Mouse (Mus musculus) limb, embryonic 11.5 days (tissue): ENCODE data around the gene Arg1. TPM values are rescaled to one million over a fixed set of nuclear protein-coding genes. Genes with fewer than 3 reads are reported as not detected.

ENCODE experiments used
- ATAC-seq: fragments of 200-750 bp; cut with Nextera tagmentation; 2 replicates; pipeline ENCODE4 v1.8.0; 2017; ENCODE audit warnings: low read depth; ENCODE audit not compliant: insufficient number of reproducible peaks, low FRiP score, low TSS enrichment
- DNase-seq: peaks from one replicate; pipeline ENCODE4 v3.0.0-alpha.2; 2015; ENCODE audit warnings: low spot score
- H3K27ac ChIP-seq: fragments of 300-500 bp; sonication (generic); replicated peaks from 2 replicates; pipeline ENCODE4 v1.5.1; 2014; ENCODE audit warnings: low read depth, mild to moderate bottlenecking, low read length
- H3K27me3 ChIP-seq: fragments of 300-500 bp; sonication (generic); 2 replicates; pipeline ENCODE4 v1.6.1; 2014; ENCODE audit warnings: mild to moderate bottlenecking, low read length, mixed read lengths; ENCODE audit not compliant: control insufficient read depth, insufficient read depth
- H3K36me3 ChIP-seq: fragments of 300-500 bp; sonication (generic); 2 replicates; pipeline ENCODE4 v1.6.1; 2014; ENCODE audit warnings: mild to moderate bottlenecking, low read length, moderate library complexity, mixed read lengths; ENCODE audit not compliant: control insufficient read depth, insufficient read depth
- H3K4me1 ChIP-seq: fragments of 300-500 bp; sonication (generic); 2 replicates; pipeline ENCODE4 v1.6.1; 2014; ENCODE audit warnings: low read length, mixed read lengths; ENCODE audit not compliant: control insufficient read depth, insufficient read depth
- H3K4me2 ChIP-seq: fragments of 300-500 bp; sonication (generic); 2 replicates; pipeline ENCODE4 v1.6.1; 2014; ENCODE audit warnings: low read depth, mild to moderate bottlenecking, moderate library complexity; ENCODE audit not compliant: severe bottlenecking
- H3K4me3 ChIP-seq: fragments of 300-500 bp; sonication (generic); 2 replicates; pipeline ENCODE4 v1.5.1; 2014; ENCODE audit warnings: low read depth, low read length
- H3K9ac ChIP-seq: fragments of 300-500 bp; sonication (generic); 2 replicates; pipeline ENCODE4 v1.6.1; 2014; ENCODE audit warnings: mild to moderate bottlenecking, low read length
- H3K9me3 ChIP-seq: fragments of 300-500 bp; sonication (generic); 2 replicates; pipeline ENCODE4 v1.6.1; 2016; ENCODE audit warnings: low read length; ENCODE audit not compliant: control insufficient read depth
- WGBS: fragments of 180-500 bp; shearing (Covaris S2); extraction: QIAGEN DNeasy Blood & Tissue Kit; methylation state at CpG from one replicate; pipeline ENCODE4 v1.1.7; 2014; 5-methylcytosine and 5-hydroxymethylcytosine counted together
- polyA plus RNA-seq: library from polyadenylated mRNA; unstranded; fragments of >200 nt; fragmentation: Nextera tagmentation; extraction: Ambion mirVana; gene quantifications from 2 replicates; pipeline ENCODE4 v1.2.1, GENCODE M21; 2014

The Arg1 gene
- polyA plus RNA-seq, 1 experiment from 2014 or later = 6.4 TPM

DNA sequence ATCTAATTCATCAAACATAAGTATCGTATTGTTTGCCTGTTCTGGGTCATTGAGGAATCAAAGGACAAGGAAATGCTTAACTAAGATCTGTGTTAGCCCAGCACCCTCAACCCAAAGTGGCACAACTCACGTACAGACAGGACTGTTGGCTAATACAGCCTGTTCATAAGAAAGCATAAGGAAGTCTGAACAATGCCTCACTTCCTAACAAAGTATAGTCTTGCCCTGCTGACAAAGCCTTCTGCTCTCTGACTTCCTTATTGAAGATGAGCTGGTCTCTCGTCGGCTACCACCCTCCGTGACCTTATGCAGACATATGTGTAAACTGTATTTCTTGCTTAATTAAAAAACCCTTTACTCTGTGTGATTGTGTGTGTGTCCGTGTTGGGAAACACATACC, 2.9 kb upstream of the Arg1 start:
- H3K36me3 ChIP-seq = no peaks in the 10 kb centered on the region
- H3K4me2 ChIP-seq = no peak overlapping the region
- no peak overlapping the region for H3K9ac ChIP-seq
- no peaks in the 10 kb centered on the region for H3K27me3 ChIP-seq
- DNase-seq (no peak), ATAC-seq (no peak)
- H3K9me3 ChIP-seq = no peaks in the 10 kb centered on the region
- 82% methylated on average over 6 of the region's 6 CpGs for WGBS
- H3K4me1 ChIP-seq = peaks cover 10% of the 10 kb centered on the region; the same call in 1 of the 2 replicates
- H3K4me3 ChIP-seq = no peak overlapping the region
- H3K27ac ChIP-seq = no peak overlapping the region

DNA sequence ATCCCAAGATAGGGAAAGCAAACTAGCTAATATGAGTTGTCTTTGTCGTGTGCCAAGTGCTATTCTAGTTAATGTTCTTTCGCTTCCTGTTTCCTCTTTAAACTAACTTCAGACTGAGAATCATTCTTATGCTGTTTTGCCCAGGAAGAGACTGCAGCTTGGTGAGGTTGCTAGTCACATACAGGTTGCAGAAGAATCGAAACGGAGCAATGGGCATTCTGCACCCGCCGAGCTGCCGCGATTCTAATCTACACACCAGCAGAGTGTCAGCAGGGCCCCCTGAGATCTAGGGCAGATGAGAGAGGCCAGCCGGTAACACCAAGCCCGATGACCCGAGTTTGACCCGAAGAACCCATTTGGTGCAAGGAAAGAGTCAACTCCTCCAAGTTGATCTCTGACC, 788 bp upstream of the Arg1 start:
- Histone ChIP-seq H3K9ac (no peak overlapping the region), H3K9me3 (no peaks in the 10 kb centered on the region), H3K4me3 (no peak overlapping the region), H3K4me1 (peaks cover 10% of the 10 kb centered on the region; the same call in 1 of the 2 replicates), H3K4me2 (peak overlapping the region; percentile 10; the same call in 1 of the 2 replicates), H3K27ac (no peak overlapping the region), H3K36me3 (no peaks in the 10 kb centered on the region), H3K27me3 (no peaks in the 10 kb centered on the region)
- ATAC-seq = no peak
- WGBS = 12% methylated on average over 12 of the region's 12 CpGs
- peak; percentile 30 for DNase-seq

DNA sequence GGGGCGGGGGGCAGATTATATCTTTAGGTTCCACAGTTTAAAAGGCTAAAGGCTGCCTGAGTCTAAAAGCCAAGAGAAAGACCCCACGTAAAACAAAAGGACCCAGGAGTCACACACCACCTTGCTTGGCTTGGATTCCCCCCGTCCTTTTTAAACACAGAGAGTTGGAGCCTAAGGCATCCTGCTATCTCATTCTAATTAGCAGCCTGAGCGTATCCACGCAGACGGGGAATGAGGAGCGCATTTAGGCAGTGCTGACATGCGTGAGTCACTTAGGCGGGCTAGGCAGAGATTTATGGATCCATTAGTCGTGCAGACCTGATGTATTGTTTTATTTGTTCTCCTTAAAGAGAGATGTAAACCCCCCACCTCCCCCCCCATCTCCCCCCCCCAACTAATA, 904 bp downstream of the Arg1 start:
- Histone ChIP-seq H3K4me2 (no peak overlapping the region), H3K9ac (no peak overlapping the region), H3K36me3 (no peaks in the 10 kb centered on the region), H3K4me3 (no peak overlapping the region), H3K27ac (0 out of 2 replicates have a peak overlapping the region, but pooled peaks have one; percentile 33), H3K9me3 (no peaks in the 10 kb centered on the region), H3K4me1 (peaks cover 10% of the 10 kb centered on the region; the same call in 1 of the 2 replicates), H3K27me3 (no peaks in the 10 kb centered on the region)
- ATAC-seq = peak; percentile 48; the same call in 1 of the 2 replicates
- DNase-seq = peak; percentile 30
- 12% methylated on average over 10 of the region's 10 CpGs for WGBS

DNA sequence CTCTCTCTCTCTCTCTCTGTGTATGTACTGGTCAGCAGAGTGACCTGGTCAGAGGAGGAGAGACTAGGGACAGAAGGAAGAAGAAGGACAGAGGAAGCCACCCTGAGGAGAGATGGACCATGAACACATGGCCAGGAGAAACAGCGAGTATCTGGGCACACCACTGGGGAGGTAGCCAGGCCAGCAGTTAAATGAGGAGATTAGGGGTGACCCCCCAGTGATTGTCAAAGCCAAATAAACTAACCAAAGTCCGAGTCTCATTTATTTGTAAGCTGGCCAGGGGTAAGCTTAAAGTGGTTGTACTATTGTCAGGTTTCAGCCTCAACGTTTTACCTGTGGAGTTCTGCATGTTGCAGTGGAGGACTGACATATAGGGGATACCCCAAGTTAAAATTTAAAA, 3.0 kb downstream of the Arg1 start:
- Histone ChIP-seq H3K4me3 (no peak overlapping the region), H3K36me3 (no peaks in the 10 kb centered on the region), H3K9ac (no peak overlapping the region), H3K4me2 (no peak overlapping the region), H3K9me3 (no peaks in the 10 kb centered on the region), H3K27ac (no peak overlapping the region), H3K27me3 (no peaks in the 10 kb centered on the region), H3K4me1 (peaks cover 10% of the 10 kb centered on the region; the same call in 1 of the 2 replicates)
- no peak for ATAC-seq
- 75% methylated on average over 3 of the region's 3 CpGs for WGBS
- DNase-seq = no peak

DNA sequence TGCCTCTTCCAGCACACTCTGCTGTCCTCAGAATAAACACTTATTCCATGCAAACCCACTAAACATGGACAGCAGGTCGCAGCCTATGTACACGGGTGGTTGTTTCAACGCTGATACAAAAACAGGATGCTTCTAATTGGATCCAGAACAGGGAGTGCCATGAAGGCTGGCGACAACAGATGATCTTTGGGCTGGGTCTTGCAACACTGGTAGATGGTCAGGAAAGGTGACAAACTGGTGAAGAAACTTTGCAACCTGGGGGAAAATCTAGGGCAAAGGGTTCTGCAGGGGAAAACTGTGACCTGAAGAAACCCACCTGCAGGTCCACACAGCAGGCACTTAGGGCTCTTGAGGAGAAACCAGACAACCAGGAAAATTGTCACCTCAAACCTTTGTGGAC, 4.3 kb downstream of the Arg1 start:
- no peak for ATAC-seq
- H3K36me3 ChIP-seq = no peaks in the 10 kb centered on the region
- DNase-seq = no peak
- H3K4me1 ChIP-seq = peaks cover 7% of the 10 kb centered on the region; the same call in 1 of the 2 replicates
- no peak overlapping the region for H3K4me2 ChIP-seq
- H3K9ac ChIP-seq = no peak overlapping the region
- no peaks in the 10 kb centered on the region for H3K27me3 ChIP-seq
- no peaks in the 10 kb centered on the region for H3K9me3 ChIP-seq
- H3K4me3 ChIP-seq = no peak overlapping the region
- no peak overlapping the region for H3K27ac ChIP-seq
- WGBS = 22% methylated on average over 4 of the region's 4 CpGs

DNA sequence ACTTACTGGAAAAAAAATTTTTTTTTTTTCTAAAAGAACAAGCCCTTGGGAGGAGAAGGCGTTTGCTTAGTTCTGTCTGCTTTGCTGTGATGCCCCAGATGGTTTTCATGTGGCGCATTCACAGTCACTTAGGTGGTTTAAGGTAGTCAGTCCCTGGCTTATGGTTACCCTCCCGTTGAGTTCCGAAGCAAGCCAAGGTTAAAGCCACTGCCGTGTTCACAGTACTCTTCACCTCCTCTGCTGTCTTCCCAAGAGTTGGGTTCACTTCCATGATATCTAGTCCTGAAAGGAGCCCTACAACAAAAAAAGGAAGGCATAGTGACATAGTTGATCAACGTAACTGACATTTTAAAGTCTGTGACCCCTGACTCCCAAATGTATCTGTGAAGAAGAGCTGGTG, 11.8 kb downstream of the Arg1 start:
- H3K4me1 ChIP-seq = 0 out of 2 replicates have a peak, but pooled peaks cover 4% of the 10 kb centered on the region
- H3K9me3 ChIP-seq = no peaks in the 10 kb centered on the region
- no peak overlapping the region for H3K9ac ChIP-seq
- peaks cover 12% of the 10 kb centered on the region for H3K36me3 ChIP-seq
- ATAC-seq = no peak
- no peak overlapping the region for H3K4me2 ChIP-seq
- no peak for DNase-seq
- WGBS = 82% methylated on average over 6 of the region's 6 CpGs
- H3K27ac ChIP-seq = no peak overlapping the region
- no peaks in the 10 kb centered on the region for H3K27me3 ChIP-seq
- no peak overlapping the region for H3K4me3 ChIP-seq

DNA sequence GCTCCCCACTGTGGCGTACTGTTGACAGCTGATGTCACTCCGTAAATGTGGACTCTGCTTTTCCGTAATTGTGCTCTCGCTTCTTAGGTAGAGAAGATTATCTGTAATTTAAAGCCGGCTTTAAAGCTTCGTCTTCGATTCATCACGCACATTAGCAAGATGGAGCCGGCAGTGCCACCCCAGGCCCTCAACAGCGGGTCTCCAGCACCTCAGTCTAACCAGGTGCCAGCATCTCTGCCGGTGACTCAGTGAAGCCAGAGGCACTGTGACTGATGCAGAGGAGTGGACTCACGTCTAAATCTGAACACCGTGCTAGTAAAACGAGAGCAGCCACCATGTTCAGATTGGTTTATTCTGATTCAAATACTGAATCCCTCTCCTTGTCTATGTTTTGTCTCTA, 14.7 kb downstream of the Arg1 start:
- Histone ChIP-seq H3K36me3 (peaks cover 22% of the 10 kb centered on the region), H3K4me1 (0 out of 2 replicates have a peak, but pooled peaks cover 4% of the 10 kb centered on the region), H3K27me3 (no peaks in the 10 kb centered on the region), H3K4me2 (no peak overlapping the region), H3K27ac (no peak overlapping the region), H3K9ac (no peak overlapping the region), H3K9me3 (no peaks in the 10 kb centered on the region), H3K4me3 (no peak overlapping the region)
- ATAC-seq (no peak), DNase-seq (no peak)
- 94% methylated on average over 14 of the region's 14 CpGs for WGBS

DNA sequence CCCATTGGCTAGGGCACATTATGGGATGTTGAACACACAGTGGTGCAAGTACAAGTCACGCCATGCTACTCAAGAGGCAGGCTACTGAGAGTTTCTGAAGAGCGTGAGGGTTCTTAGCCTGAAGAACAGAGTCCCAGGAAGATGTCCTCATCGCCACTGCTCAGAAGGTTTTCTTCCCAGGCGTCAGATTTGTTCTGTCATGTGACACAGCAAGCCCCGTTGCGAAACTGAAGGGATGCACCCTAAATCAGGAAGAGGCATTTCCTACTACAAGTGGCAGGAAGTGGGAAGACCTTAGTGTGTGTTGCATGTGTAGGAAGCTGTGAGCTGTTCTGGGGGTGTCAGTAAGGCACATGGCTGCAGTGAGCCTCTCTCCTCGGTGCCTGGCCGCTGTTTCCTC, 16.1 kb downstream of the Arg1 start:
- Histone ChIP-seq H3K36me3 (peaks cover 27% of the 10 kb centered on the region), H3K4me3 (no peak overlapping the region), H3K27me3 (no peaks in the 10 kb centered on the region), H3K4me1 (0 out of 2 replicates have a peak, but pooled peaks cover 4% of the 10 kb centered on the region), H3K9ac (no peak overlapping the region), H3K9me3 (no peaks in the 10 kb centered on the region), H3K27ac (no peak overlapping the region), H3K4me2 (no peak overlapping the region)
- no peak for ATAC-seq
- DNase-seq = no peak
- WGBS = 91% methylated on average over 8 of the region's 8 CpGs

DNA sequence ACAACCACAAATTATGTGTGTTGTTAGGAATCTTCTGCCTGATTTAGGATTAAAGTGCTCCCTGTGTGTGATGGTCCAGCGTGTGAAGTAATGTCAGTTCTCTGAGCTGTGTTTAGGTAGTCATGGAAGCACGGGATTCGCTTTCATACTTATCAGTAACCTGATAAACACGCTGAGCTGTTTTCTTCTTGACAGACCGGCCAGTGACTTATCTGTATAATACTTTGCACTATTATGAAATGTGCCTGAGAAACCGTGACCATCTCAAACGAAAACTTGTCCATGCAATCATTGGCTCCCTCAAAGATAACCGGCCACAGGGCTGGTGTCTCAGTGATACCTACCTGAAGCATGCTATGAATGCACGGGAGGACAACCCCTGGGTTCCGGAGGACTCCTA, 21.7 kb downstream of the Arg1 start:
- WGBS = 94% methylated on average over 10 of the region's 10 CpGs
- no peak for ATAC-seq
- peaks cover 41% of the 10 kb centered on the region for H3K36me3 ChIP-seq

More for the DNA sequence above, 21.7 kb downstream of the Arg1 start:
- DNase-seq = no peak
- Histone ChIP-seq H3K4me3 (no peak overlapping the region), H3K9me3 (no peaks in the 10 kb centered on the region), H3K27ac (no peak overlapping the region), H3K9ac (no peak overlapping the region), H3K4me2 (no peak overlapping the region), H3K4me1 (no peaks in the 10 kb centered on the region), H3K27me3 (no peaks in the 10 kb centered on the region)
